Mouse (Mus musculus): Measurements from ENCODE around the gene Ecm1. TPM values are rescaled to one million over a fixed set of nuclear protein-coding genes. Genes with fewer than 3 reads are reported as not detected.

Gene Ecm1
- total and polyA plus RNA-seq, 3 experiments = 54.4 to 200 (median 61.9) TPM

DNA sequence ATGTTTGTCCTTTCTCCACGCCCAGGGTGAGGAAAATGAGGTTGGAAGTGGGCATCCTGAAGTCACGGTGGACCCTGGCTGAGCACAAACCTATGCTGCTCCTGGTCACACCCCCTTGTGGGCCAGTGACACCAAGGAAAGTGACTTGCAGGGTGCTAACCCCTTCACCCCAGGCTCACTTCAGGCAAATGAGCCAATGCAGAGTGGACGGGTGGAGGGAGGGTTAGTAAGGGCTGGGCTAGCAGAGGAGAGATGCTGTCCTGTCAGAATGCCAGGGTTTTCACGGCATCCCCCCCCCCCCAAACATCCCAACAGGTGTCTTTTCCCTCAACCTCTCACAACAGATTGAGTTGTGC, 52.2 kb downstream of the Ecm1 start:
- peak in 1 of 2 experiments; percentile 13 for DNase-seq
- no peaks in the 10 kb centered on the region for H3K79me2 ChIP-seq (replicated peaks; ENCODE audit: control insufficient read depth, insufficient read depth, low read length)
- peak overlapping the region; percentile 96 for H3K27ac ChIP-seq
- H3K4me1 ChIP-seq (ENCODE audit: control insufficient read depth, insufficient read depth, low read length) = peaks cover 18% of the 10 kb centered on the region
- H3K27me3 ChIP-seq (ENCODE audit: control insufficient read depth, insufficient read depth, low read length) = no peaks in the 10 kb centered on the region
- H3K4me3 ChIP-seq = peak overlapping the region; percentile 70
- no peaks in the 10 kb centered on the region for H3K36me3 ChIP-seq (ENCODE audit: control insufficient read depth, insufficient read depth, low read length)
- peak overlapping the region; percentile 80 for H3K9ac ChIP-seq (ENCODE audit: low read depth, low read length)
- TF ChIP-seq POLR2A (IDR thresholded peaks at IDR 0.05; ENCODE audit: insufficient read depth, low read depth, low read length) (no peak), EP300 (IDR thresholded peaks at IDR 0.05; ENCODE audit: insufficient read depth, low read depth, low read length) (no peak), CTCF (IDR thresholded peaks at IDR 0.05) (no peak)
- intact Hi-C loops (cut with DNase I) = loop anchor here (5.0 kb wide), 1 partner anchor 45 kb away; no protein-coding TSS in a partner anchor
- WGBS = 14% methylated on average over 4 of the region's 4 CpGs

DNA sequence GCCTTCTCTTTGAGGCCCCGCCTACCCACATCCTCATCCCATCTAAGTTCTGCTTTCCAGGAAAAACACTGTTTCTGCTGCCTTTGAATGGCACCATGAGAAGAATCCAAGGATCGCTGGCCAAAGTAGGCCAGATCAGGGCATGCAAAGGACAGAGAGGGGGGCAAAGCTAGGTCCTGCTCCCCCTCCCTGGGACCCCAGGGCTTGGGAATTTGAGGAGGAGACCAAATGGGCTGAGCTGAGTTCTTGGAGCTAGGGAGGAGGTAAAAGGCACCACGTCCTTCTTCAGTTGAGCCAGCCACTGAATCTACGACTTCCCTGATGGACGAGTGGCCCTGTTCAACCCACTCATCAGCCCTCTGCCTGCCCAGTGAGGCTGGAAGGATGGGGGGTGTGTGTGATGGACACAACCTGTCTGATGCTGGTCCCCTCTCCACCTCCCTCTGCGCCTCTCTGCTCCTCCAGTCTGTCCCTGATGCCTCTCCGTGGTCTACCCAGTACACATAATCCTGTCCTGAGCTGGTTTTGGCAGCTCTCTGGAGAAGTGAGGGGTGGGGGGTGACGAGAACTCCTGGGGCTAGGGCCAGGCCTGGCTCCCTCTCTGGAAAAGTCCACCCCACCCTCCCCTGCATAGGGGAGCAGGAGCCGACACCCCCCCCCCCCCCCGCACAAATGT, 52.7 kb downstream of the Ecm1 start:
- DNase-seq = peak; percentile 29 to 46
- TF ChIP-seq EP300 (IDR thresholded peaks at IDR 0.05; ENCODE audit: insufficient read depth, low read depth, low read length) (no peak), POLR2A (IDR thresholded peaks at IDR 0.05; ENCODE audit: insufficient read depth, low read depth, low read length) (no peak), CTCF (IDR thresholded peaks at IDR 0.05) (no peak)
- H3K9ac ChIP-seq (ENCODE audit: low read depth, low read length) = peak overlapping the region; percentile 5
- H3K79me2 ChIP-seq (replicated peaks; ENCODE audit: control insufficient read depth, insufficient read depth, low read length) = no peaks in the 10 kb centered on the region
- H3K36me3 ChIP-seq (ENCODE audit: control insufficient read depth, insufficient read depth, low read length) = no peaks in the 10 kb centered on the region
- intact Hi-C loops (cut with DNase I) = loop anchor here (5.0 kb wide), 1 partner anchor 46 kb away; no protein-coding TSS in a partner anchor
- WGBS = 33% methylated on average over 8 of the region's 10 CpGs
- H3K4me3 ChIP-seq = peak overlapping the region; percentile 70
- H3K27me3 ChIP-seq (ENCODE audit: control insufficient read depth, insufficient read depth, low read length) = no peaks in the 10 kb centered on the region
- H3K27ac ChIP-seq = peak overlapping the region; percentile 96
- H3K4me1 ChIP-seq (ENCODE audit: control insufficient read depth, insufficient read depth, low read length) = peaks cover 18% of the 10 kb centered on the region

DNA sequence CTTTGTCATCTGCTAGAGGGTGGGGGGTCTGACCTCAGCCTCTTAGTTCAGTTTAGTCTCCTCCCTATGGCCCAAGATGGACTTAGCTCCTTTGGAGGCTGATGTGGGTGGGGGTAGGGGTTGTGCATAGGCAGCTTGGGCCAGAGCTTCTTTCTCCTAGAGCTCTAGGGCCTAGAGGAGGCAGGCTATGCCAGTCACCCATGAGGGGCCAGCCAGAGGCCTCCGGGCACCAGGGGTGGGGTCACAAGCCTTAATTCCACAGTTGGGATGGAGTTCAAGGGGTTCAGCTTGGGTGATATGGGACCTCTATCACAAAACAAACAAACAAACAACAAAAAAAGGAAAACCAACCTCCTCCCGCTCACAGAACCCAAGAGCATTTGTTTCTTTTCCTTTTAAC, 53.7 kb downstream of the Ecm1 start:
- no peak overlapping the region for H3K4me3 ChIP-seq
- no peaks in the 10 kb centered on the region for H3K79me2 ChIP-seq (replicated peaks; ENCODE audit: control insufficient read depth, insufficient read depth, low read length)
- H3K9ac ChIP-seq (ENCODE audit: low read depth, low read length) = no peak overlapping the region
- H3K27ac ChIP-seq = peak overlapping the region; percentile 96
- peaks cover 18% of the 10 kb centered on the region for H3K4me1 ChIP-seq (ENCODE audit: control insufficient read depth, insufficient read depth, low read length)
- no peak for TF ChIP-seq POLR2A (IDR thresholded peaks at IDR 0.05; ENCODE audit: insufficient read depth, low read depth, low read length)
- intact Hi-C loops (cut with DNase I) = loop anchor here (5.0 kb wide), 1 partner anchor 47 kb away; no protein-coding TSS in a partner anchor
- peak in 1 of 2 experiments; percentile 30 for DNase-seq
- 69% methylated on average over 2 of the region's 2 CpGs for WGBS
- H3K27me3 ChIP-seq (ENCODE audit: control insufficient read depth, insufficient read depth, low read length) = no peaks in the 10 kb centered on the region
- H3K36me3 ChIP-seq (ENCODE audit: control insufficient read depth, insufficient read depth, low read length) = no peaks in the 10 kb centered on the region

DNA sequence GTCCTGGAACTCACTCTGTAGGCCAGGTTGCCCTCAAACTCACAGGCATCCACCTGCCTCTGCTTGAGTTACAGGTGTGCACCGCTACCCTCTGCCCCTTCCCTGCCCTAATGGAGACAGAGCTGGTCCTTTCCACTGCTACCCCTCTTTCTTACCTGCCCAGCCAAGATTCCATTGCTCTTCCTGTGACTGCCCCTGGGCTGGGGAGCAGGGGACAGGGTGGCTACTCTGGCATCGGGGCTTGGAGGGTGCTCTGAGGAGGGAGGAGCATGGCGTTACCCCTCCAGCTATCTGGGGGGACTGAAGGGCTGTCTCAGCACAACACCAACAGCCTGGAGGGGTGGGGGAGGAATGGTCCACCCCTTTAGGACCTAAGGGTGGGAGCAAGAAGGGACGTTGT, 54.1 kb downstream of the Ecm1 start:
- DNase-seq = peak; percentile 16 to 31
- H3K9ac ChIP-seq (ENCODE audit: low read depth, low read length) = no peak overlapping the region; the same call in 1 of the 2 replicates
- H3K4me1 ChIP-seq (ENCODE audit: control insufficient read depth, insufficient read depth, low read length) = peaks cover 16% of the 10 kb centered on the region
- peak overlapping the region; percentile 96 for H3K27ac ChIP-seq
- intact Hi-C loops (cut with DNase I) = loop anchor here (5.0 kb wide), 1 partner anchor 47 kb away; no protein-coding TSS in a partner anchor
- no peaks in the 10 kb centered on the region for H3K79me2 ChIP-seq (replicated peaks; ENCODE audit: control insufficient read depth, insufficient read depth, low read length)
- H3K36me3 ChIP-seq (ENCODE audit: control insufficient read depth, insufficient read depth, low read length) = no peaks in the 10 kb centered on the region
- H3K27me3 ChIP-seq (ENCODE audit: control insufficient read depth, insufficient read depth, low read length) = no peaks in the 10 kb centered on the region
- no peak overlapping the region for H3K4me3 ChIP-seq
- WGBS = 70% methylated on average over 4 of the region's 4 CpGs
- no peak for TF ChIP-seq EP300 (IDR thresholded peaks at IDR 0.05; ENCODE audit: insufficient read depth, low read depth, low read length)
- TF ChIP-seq POLR2A (IDR thresholded peaks at IDR 0.05; ENCODE audit: insufficient read depth, low read depth, low read length) = no peak

DNA sequence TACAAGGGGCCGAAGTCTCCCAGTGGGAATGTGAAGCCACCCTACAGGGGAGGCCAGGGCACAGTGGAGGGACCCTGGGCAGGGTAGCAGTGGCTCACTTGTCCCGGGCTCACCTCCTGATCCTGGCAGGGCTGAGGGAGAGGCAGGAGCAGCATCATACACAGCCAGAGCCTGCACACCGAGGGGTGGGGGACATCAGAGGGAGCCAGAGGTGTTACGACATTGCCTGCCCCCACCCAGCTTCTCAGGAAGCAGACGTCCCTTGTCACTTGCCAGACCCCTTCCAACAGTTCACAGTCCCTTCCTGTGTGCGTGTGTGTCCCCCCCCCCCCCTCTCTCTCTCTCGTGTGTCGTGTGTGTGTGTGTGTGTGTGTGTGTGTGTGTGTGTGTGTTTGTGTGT, 54.5 kb downstream of the Ecm1 start:
- no peaks in the 10 kb centered on the region for H3K36me3 ChIP-seq (ENCODE audit: control insufficient read depth, insufficient read depth, low read length)
- H3K27me3 ChIP-seq (ENCODE audit: control insufficient read depth, insufficient read depth, low read length) = no peaks in the 10 kb centered on the region
- no peaks in the 10 kb centered on the region for H3K79me2 ChIP-seq (replicated peaks; ENCODE audit: control insufficient read depth, insufficient read depth, low read length)
- no peak for TF ChIP-seq POLR2A (IDR thresholded peaks at IDR 0.05; ENCODE audit: insufficient read depth, low read depth, low read length)
- TF ChIP-seq EP300 (IDR thresholded peaks at IDR 0.05; ENCODE audit: insufficient read depth, low read depth, low read length) = no peak
- no peak for TF ChIP-seq CTCF (IDR thresholded peaks at IDR 0.05)
- peak overlapping the region; percentile 55 for H3K27ac ChIP-seq
- peak overlapping the region; percentile 22; the same call in 1 of the 2 replicates for H3K9ac ChIP-seq (ENCODE audit: low read depth, low read length)
- H3K4me3 ChIP-seq = no peak overlapping the region
- intact Hi-C loops (cut with DNase I) = loop anchor here (5.0 kb wide), 1 partner anchor 47 kb away; no protein-coding TSS in a partner anchor
- peak; percentile 45 to 52 for DNase-seq
- WGBS = 27% methylated on average over 5 of the region's 8 CpGs
- H3K4me1 ChIP-seq (ENCODE audit: control insufficient read depth, insufficient read depth, low read length) = peaks cover 16% of the 10 kb centered on the region

Small RNA genes within 50 kb of the gene (microRNA-seq; reads per million reads assigned to microRNA genes)
- 0 reads per million in 2 experiments for gene Mir7014

Other genes with a start within 250 kb of the Ecm1 start
- 1 to 10 TPM; 7.4 to 8.7 TPM for gene Ctsk, start 240.3 kb downstream of the Ecm1 start, total RNA-seq (2021)
- 5.4 and 9.1 TPM in 2 replicates for gene Ctsk, start 240.3 kb downstream of the Ecm1 start, polyA plus RNA-seq (2012; rRNA removed)
- gene Ctss, start 212.8 kb downstream of the Ecm1 start, total RNA-seq (2021) = 10 to 100 TPM; 15.3 to 16.5 TPM
- 10.3 and 12.4 TPM in 2 replicates for gene Ctss, start 212.8 kb downstream of the Ecm1 start, polyA plus RNA-seq (2012; rRNA removed)
- not detected for gene Hormad1, start 179.9 kb downstream of the Ecm1 start, total RNA-seq (2021)
- not detected in 2 replicates for gene Hormad1, start 179.9 kb downstream of the Ecm1 start, polyA plus RNA-seq (2012; rRNA removed)
- 10 to 100 TPM; 15.6 to 17.8 TPM for gene Golph3l, start 150.6 kb downstream of the Ecm1 start, total RNA-seq (2021)
- gene Golph3l, start 150.6 kb downstream of the Ecm1 start, polyA plus RNA-seq (2012; rRNA removed) = 6.0 and 11.5 TPM in 2 replicates
- gene Ensa, start 114.6 kb downstream of the Ecm1 start, total RNA-seq (2021) = 10 to 100 TPM; 71.5 to 77.7 TPM
- gene Ensa, start 114.6 kb downstream of the Ecm1 start, polyA plus RNA-seq (2012; rRNA removed) = 17.4 and 28.3 TPM in 2 replicates
- 100 to 1,000 TPM; 134 to 139 TPM for gene Mcl1, start 80.8 kb downstream of the Ecm1 start, total RNA-seq (2021)
- gene Mcl1, start 80.8 kb downstream of the Ecm1 start, polyA plus RNA-seq (2012; rRNA removed) = 39.1 and 64.4 TPM in 2 replicates
- 10 to 100 TPM; 39.2 to 51.4 TPM for gene Adamtsl4, start 51.7 kb downstream of the Ecm1 start, total RNA-seq (2021)
- gene Adamtsl4, start 51.7 kb downstream of the Ecm1 start, polyA plus RNA-seq (2012; rRNA removed) = 36.2 and 46.2 TPM in 2 replicates
- gene Tars2, start 20.6 kb upstream of the Ecm1 start, total RNA-seq (2021) = 10 to 100 TPM; 42.1 to 45.3 TPM
- 31.3 and 54.4 TPM in 2 replicates for gene Tars2, start 20.6 kb upstream of the Ecm1 start, polyA plus RNA-seq (2012; rRNA removed)
- 10 to 100 TPM; 35.5 to 47.7 TPM for gene Rprd2, start 79.3 kb upstream of the Ecm1 start, total RNA-seq (2021)
- gene Rprd2, start 79.3 kb upstream of the Ecm1 start, polyA plus RNA-seq (2012; rRNA removed) = 12.1 and 13.9 TPM in 2 replicates
- gene Prpf3, start 116.3 kb upstream of the Ecm1 start, total RNA-seq (2021) = 10 to 100 TPM; 19.4 to 24.0 TPM
- gene Prpf3, start 116.3 kb upstream of the Ecm1 start, polyA plus RNA-seq (2012; rRNA removed) = 9.3 and 13.2 TPM in 2 replicates
- 100 to 1,000 TPM; 314 to 350 TPM for gene Mrps21, start 131.9 kb upstream of the Ecm1 start, total RNA-seq (2021)
- 174 and 218 TPM in 2 replicates for gene Mrps21, start 131.9 kb upstream of the Ecm1 start, polyA plus RNA-seq (2012; rRNA removed)
- gene Ciart, start 142.7 kb upstream of the Ecm1 start, total RNA-seq (2021) = 10 to 100 TPM in 1 of 2 experiments, 1 to 10 TPM in 1; 5.1 to 27.0 TPM
- gene Ciart, start 142.7 kb upstream of the Ecm1 start, polyA plus RNA-seq (2012; rRNA removed) = 5.0 and 7.7 TPM in 2 replicates
- gene BC028528, start 152.4 kb upstream of the Ecm1 start, total RNA-seq (2021) = 1 to 10 TPM; 8.5 to 9.0 TPM
- gene BC028528, start 152.4 kb upstream of the Ecm1 start, polyA plus RNA-seq (2012; rRNA removed) = 14.5 and 29.8 TPM in 2 replicates
- gene Aph1a, start 154.4 kb upstream of the Ecm1 start, total RNA-seq (2021) = 100 to 1,000 TPM in 1 of 2 experiments, 10 to 100 TPM in 1; 99.9 to 121 TPM
- gene Aph1a, start 154.4 kb upstream of the Ecm1 start, polyA plus RNA-seq (2012; rRNA removed) = 98.7 and 120 TPM in 2 replicates
- gene Car14, start 165.1 kb upstream of the Ecm1 start, total RNA-seq (2021) = 100 to 1,000 TPM; 146 to 208 TPM
- gene Car14, start 165.1 kb upstream of the Ecm1 start, polyA plus RNA-seq (2012; rRNA removed) = 227 and 279 TPM in 2 replicates
- gene Anp32e, start 189.7 kb upstream of the Ecm1 start, total RNA-seq (2021) = 10 to 100 TPM; 83.0 to 90.9 TPM
- gene Anp32e, start 189.7 kb upstream of the Ecm1 start, polyA plus RNA-seq (2012; rRNA removed) = 15.5 and 29.9 TPM in 2 replicates

All from heart, adult 2 months (tissue).